11 mouse cellular contexts compared by ENCODE assay signal in the genomic region with DNA sequence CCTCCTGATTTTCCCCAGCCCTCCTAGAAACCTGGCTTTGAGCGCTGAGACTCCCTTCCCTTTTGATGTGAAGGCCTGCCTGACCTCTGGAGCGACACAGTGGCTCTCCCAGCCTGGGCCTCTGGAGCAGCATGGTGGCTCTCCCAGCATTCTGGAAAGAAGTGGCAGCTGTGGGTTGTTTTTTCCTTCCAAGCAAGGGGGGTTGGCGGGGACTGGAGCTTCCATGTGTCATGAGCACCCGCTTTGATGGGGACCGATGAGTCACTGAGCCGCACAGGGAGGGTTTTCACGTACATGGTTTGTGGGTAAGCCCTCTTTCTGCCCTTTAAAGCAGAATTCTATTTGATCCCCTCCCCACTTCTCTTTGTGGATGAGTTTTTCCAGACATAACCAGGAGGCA.
A peak's percentile ranks its signal among the peaks of the same experiment; 100 is the strongest.
DNase-seq lines count a peak whose midpoint lies in the region; ATAC-seq and TF ChIP-seq lines count a peak whose summit lies in the region.
"Had no signal": no experiment of that assay in that cellular context is flagged by ENCODE, and none has a peak within 500 bp of the region (broad histone marks: within the 10 kb centered on the region; RNA-seq: fewer than 3 reads in every experiment).

No protein-coding gene starts in this region.

- H3K4me1 ChIP-seq in forebrain, postnatal 0 days (ENCODE audit: insufficient read depth) = no peaks in the 10 kb centered on the region
- peaks cover 3% of the 10 kb centered on the region for H3K4me1 ChIP-seq in forebrain, embryonic 16.5 days (replicated peaks; ENCODE audit: control insufficient read depth, insufficient read depth, low read length)

- no peaks in the 10 kb centered on the region for H3K36me3 ChIP-seq in forebrain, postnatal 0 days (ENCODE audit: insufficient read depth)
- H3K36me3 ChIP-seq in forebrain, embryonic 16.5 days (ENCODE audit: control insufficient read depth, insufficient read depth) = peaks cover 4% of the 10 kb centered on the region; the same call in 1 of the 2 replicates

- H3K4me2 ChIP-seq in forebrain, postnatal 0 days (ENCODE audit: low read depth) = no peak overlapping the region
- H3K4me2 ChIP-seq in forebrain, embryonic 16.5 days (ENCODE audit: low read length) = no peak overlapping the region
- H3K4me2 ChIP-seq: lung, embryonic 15.5 days had no signal

- H3K9ac ChIP-seq in forebrain, postnatal 0 days = no peak overlapping the region
- no peak overlapping the region for H3K9ac ChIP-seq in forebrain, embryonic 16.5 days (replicated peaks; ENCODE audit: low read depth, low read length)
- H3K9ac ChIP-seq: lung, embryonic 15.5 days had no signal

- H3K27me3 ChIP-seq in forebrain, postnatal 0 days (ENCODE audit: insufficient read depth, low read length) = no peaks in the 10 kb centered on the region
- no peaks in the 10 kb centered on the region for H3K27me3 ChIP-seq in forebrain, embryonic 16.5 days (replicated peaks; ENCODE audit: control insufficient read depth, insufficient read depth, low read length)
- H3K27me3 ChIP-seq: lung, embryonic 15.5 days had no signal

- DNase-seq in forebrain, postnatal 0 days = no peak
- peak; percentile 89 for DNase-seq in right cerebral cortex, adult 18-20 months
- no peak for DNase-seq in right cerebral cortex, postnatal 4 days
- peak; percentile 63 to 94 for DNase-seq in left cerebral cortex, postnatal 25 days (ENCODE audit: low spot score in 2 of 2)
- DNase-seq in thymus, postnatal 14 days = no peak
- DNase-seq in cerebellum, adult 11-12 months = no peak
- no peak for DNase-seq in spleen, adult 18-20 months
- DNase-seq: cerebellum, postnatal 25 days had no signal

- ATAC-seq in forebrain, postnatal 0 days = peak; percentile 42; the same call in 1 of the 2 replicates
- no peak for ATAC-seq in forebrain, embryonic 16.5 days
- ATAC-seq: intestine, postnatal 0 days had no signal

- intact Hi-C loops in left cerebral cortex, postnatal 25 days (cut with DNase I) = no loop called here

- no peaks in the 10 kb centered on the region for H3K9me3 ChIP-seq in forebrain, postnatal 0 days (ENCODE audit: low read length)
- no peaks in the 10 kb centered on the region for H3K9me3 ChIP-seq in forebrain, embryonic 16.5 days (ENCODE audit: control insufficient read depth, low read length)
- H3K9me3 ChIP-seq: lung, embryonic 15.5 days had no signal

- H3K27ac ChIP-seq in forebrain, postnatal 0 days (ENCODE audit: low read depth, low read length) = no peak overlapping the region
- no peak overlapping the region for H3K27ac ChIP-seq in forebrain, embryonic 16.5 days (ENCODE audit: low read length)
- H3K27ac ChIP-seq: lung, embryonic 15.5 days had no signal

- no peak overlapping the region for H3K4me3 ChIP-seq in forebrain, postnatal 0 days (ENCODE audit: low read depth, low read length)
- no peak overlapping the region for H3K4me3 ChIP-seq in forebrain, embryonic 16.5 days (replicated peaks; ENCODE audit: low read length)
- H3K4me3 ChIP-seq: lung, embryonic 15.5 days had no signal

- TF ChIP-seq CTCF in forebrain, postnatal 0 days (IDR thresholded peaks at IDR 0.05; ENCODE audit: low read depth) = no peak

- WGBS in forebrain, postnatal 0 days = 71% methylated on average over 7 of the region's 7 CpGs
- WGBS in forebrain, embryonic 16.5 days = 77% methylated on average over 7 of the region's 7 CpGs

Comparison
In these comparisons a context has a peak if more than half of its experiments do, and no peak if none do; other contexts are left out.
1. DNase-seq: peak in right cerebral cortex, adult 18-20 months (single experiment) and left cerebral cortex, postnatal 25 days (2 of 2); none in forebrain, postnatal 0 days (single experiment), right cerebral cortex, postnatal 4 days (single experiment), thymus, postnatal 14 days (single experiment), cerebellum, adult 11-12 months (single experiment) and spleen, adult 18-20 months (0 of 2).